Mouse (Mus musculus) heart, adult 2 months (tissue): ENCODE measurements at regions not wholly inside any gene's neighbourhood (a gene's known extent, or its start where the extent isn't known, plus 50 kb on each side); places are given as distances from the start of the nearest gene placed in this dataset.

Experiments
- DNase-seq, 2 experiments: peaks; one replicate each; pipeline ENCODE4 v3.0.0; 2021
- H3K27ac ChIP-seq: fragments of 200-600 bp; 2 replicates; pipeline ENCODE4 v1.8.1; 2022
- H3K27me3 ChIP-seq: fragments of 200-500 bp; 2 replicates; pipeline ENCODE4 v1.6.1; 2012; ENCODE audit warnings: mild to moderate bottlenecking, low read length, inconsistent platforms, mixed read lengths; ENCODE audit not compliant: control insufficient read depth, insufficient read depth
- H3K36me3 ChIP-seq: fragments of 200-500 bp; 2 replicates; pipeline ENCODE4 v1.6.1; 2012; ENCODE audit warnings: low read length, inconsistent platforms; ENCODE audit not compliant: control insufficient read depth, insufficient read depth
- H3K4me1 ChIP-seq: fragments of 200-500 bp; 2 replicates; pipeline ENCODE4 v1.6.1; 2011; ENCODE audit warnings: low read length; ENCODE audit not compliant: control insufficient read depth, insufficient read depth
- H3K4me3 ChIP-seq: fragments of 200-600 bp; 2 replicates; pipeline ENCODE4 v1.8.1; 2022
- H3K79me2 ChIP-seq: fragments of 200-500 bp; replicated peaks from 2 replicates; pipeline ENCODE4 v1.6.1; 2012; ENCODE audit warnings: mild to moderate bottlenecking, inconsistent platforms, low read length, moderate library complexity, mixed read lengths; ENCODE audit not compliant: control insufficient read depth, insufficient read depth
- H3K9ac ChIP-seq: fragments of 200-500 bp; 2 replicates; pipeline ENCODE4 v1.6.1; 2012; ENCODE audit warnings: low read depth, mild to moderate bottlenecking, control low read depth, inconsistent platforms, low read length, mixed read lengths
- CTCF ChIP-seq: fragments of 200-600 bp; IDR thresholded peaks from 2 replicates; pipeline ENCODE4 v1.8.1; 2022; ENCODE audit warnings: antibody characterized with exemption, mild to moderate bottlenecking, moderate library complexity
- EP300 ChIP-seq: fragments of 200-500 bp; IDR thresholded peaks from 2 replicates; pipeline ENCODE4 v1.6.1; 2011; ENCODE audit warnings: low read depth, low read length, control low read depth; ENCODE audit not compliant: insufficient read depth
- POLR2A ChIP-seq: fragments of 200-500 bp; IDR thresholded peaks from 2 replicates; pipeline ENCODE4 v1.6.1; 2011; ENCODE audit warnings: mild to moderate bottlenecking, low read depth, low read length, control low read depth; ENCODE audit not compliant: insufficient read depth
- WGBS: fragments of 180-500 bp; shearing (Covaris S2); methylation state at CpG from one replicate; pipeline ENCODE4 v1.1.7; 2018; 5-methylcytosine and 5-hydroxymethylcytosine counted together
- intact Hi-C: fragments of 180-260 bp; cut with DNase I; formaldehyde crosslinking; loops from one replicate; pipeline ENCODE4 v1.15.1; 2025

DNA sequence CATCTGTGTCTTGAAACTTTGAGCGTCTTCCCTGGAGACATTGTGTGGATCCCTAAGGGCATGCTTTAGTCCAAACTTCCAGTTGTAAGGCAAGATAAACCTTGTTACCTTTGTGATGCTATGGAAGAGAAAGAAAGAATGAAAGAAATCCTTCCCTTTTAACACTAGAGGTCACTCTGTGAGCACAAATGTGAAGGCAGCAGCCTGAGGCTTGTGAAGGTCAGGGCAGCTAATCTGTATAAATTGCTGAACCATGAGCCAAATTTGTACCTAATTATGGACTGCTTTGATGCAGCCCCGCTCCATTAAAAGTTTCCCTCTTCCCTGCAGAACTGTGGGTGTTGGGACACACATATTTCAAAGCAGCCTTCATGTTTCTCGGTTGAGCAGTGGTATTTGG, 204.4 kb downstream of the Fam169b start:
- intact Hi-C loops = no loop called here
- Histone ChIP-seq H3K27me3 (no peaks in the 10 kb centered on the region), H3K79me2 (no peaks in the 10 kb centered on the region), H3K4me1 (no peaks in the 10 kb centered on the region), H3K4me3 (no peak overlapping the region), H3K9ac (no peak overlapping the region), H3K27ac (no peak overlapping the region), H3K36me3 (no peaks in the 10 kb centered on the region)
- 63% methylated on average over 3 of the region's 3 CpGs for WGBS
- DNase-seq = no peak
- no peak for TF ChIP-seq EP300
- peak; percentile 57 for TF ChIP-seq CTCF

DNA sequence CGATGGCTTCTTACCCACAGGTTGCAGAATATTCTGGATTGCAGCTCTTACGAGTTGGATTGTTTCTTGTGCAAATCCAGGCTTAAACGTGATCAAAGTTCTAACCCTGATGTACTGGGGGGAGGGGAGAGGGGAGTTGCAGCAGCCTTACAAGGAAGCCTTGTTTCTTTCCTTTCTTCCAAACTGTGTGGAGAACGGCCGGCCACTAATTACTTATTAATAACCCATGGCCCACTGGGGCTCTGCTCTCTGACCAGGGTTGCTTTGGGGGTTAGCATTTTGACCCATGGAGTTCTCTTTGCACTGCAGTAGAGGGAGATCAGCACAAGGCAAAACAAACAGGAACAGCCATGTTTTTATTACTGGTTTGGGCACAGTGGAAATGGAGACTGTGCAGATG, 199.2 kb downstream of the Fam169b start:
- Histone ChIP-seq H3K9ac (no peak overlapping the region), H3K4me1 (no peaks in the 10 kb centered on the region), H3K36me3 (no peaks in the 10 kb centered on the region), H3K4me3 (no peak overlapping the region), H3K27me3 (no peaks in the 10 kb centered on the region), H3K79me2 (no peaks in the 10 kb centered on the region), H3K27ac (no peak overlapping the region)
- no peak for DNase-seq
- WGBS = 46% methylated on average over 5 of the region's 5 CpGs
- intact Hi-C loops = no loop called here
- TF ChIP-seq CTCF = no peak
- TF ChIP-seq EP300 = no peak
- TF ChIP-seq POLR2A = no peak

DNA sequence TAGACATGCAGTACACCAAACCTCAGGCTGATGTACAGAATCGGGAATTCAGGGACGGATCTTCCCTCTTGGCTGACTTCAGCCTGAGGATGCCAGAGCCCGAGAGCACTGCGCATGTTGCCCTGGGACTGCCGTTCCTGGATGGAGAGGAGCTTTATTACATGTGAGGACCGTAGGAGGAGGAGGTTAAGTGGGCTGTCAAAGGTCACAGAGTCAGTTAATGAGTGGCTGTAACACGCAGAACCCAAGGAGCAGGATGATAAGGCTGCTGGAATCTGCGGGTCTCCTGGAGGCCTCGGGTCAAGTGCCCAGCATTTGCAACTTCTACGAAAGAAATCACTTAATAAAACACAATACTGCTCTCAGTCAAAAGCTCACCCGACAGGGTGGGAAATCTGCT, 197.3 kb downstream of the Fam169b start:
- Histone ChIP-seq H3K27ac (no peak overlapping the region), H3K36me3 (no peaks in the 10 kb centered on the region), H3K4me3 (no peak overlapping the region), H3K27me3 (no peaks in the 10 kb centered on the region), H3K9ac (no peak overlapping the region), H3K4me1 (no peaks in the 10 kb centered on the region), H3K79me2 (no peaks in the 10 kb centered on the region)
- 53% methylated on average over 11 of the region's 11 CpGs for WGBS
- no peak for DNase-seq
- intact Hi-C loops = no loop called here
- TF ChIP-seq POLR2A (no peak), EP300 (no peak), CTCF (no peak)

DNA sequence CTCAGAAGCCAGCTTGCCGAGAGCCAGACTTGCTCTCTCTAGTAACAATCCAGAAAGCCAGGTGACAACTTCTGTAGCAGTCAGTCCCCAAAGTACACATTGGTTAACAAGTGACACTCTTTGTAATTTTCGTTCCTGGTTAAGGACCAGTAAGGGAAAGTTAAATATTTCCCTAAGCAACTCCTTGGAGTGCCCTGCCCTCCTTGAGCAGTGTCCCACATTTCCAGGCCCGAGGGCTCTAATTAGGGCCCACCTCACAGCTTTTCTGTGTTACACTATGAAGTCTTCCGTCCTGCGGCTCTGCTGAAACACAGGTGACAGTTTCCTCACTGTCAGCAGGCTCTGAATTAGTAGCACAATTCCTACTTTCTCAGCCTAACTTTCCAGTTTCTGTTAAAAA, 194.9 kb downstream of the Fam169b start:
- TF ChIP-seq EP300 (no peak), CTCF (no peak)
- Histone ChIP-seq H3K4me1 (no peaks in the 10 kb centered on the region), H3K36me3 (no peaks in the 10 kb centered on the region), H3K9ac (no peak overlapping the region), H3K79me2 (no peaks in the 10 kb centered on the region), H3K27ac (no peak overlapping the region), H3K27me3 (no peaks in the 10 kb centered on the region), H3K4me3 (no peak overlapping the region)
- DNase-seq = no peak
- intact Hi-C loops = no loop called here
- WGBS = 85% methylated on average over 5 of the region's 5 CpGs

DNA sequence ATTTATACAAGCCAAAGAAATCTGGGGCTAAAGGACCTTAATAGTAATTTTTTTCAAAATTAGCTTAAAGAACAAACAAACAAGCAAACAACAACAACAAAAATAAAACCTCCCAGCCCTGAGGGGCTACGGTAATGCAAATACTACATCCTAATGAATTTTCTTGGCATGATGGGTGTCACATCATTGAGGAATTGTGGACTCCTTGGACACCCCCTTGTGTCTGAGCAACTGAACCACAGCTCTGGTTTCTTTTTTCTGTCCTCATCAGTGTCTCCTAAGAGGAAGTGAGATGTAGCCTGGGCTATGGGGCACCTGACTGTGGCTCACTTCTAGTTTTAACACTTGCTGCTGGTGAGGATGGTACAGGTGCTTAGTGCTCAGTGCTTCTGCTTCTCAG, 184.2 kb downstream of the Fam169b start:
- TF ChIP-seq EP300 = no peak
- no peak for TF ChIP-seq CTCF
- no peak for TF ChIP-seq POLR2A
- H3K27me3 ChIP-seq = no peaks in the 10 kb centered on the region
- H3K79me2 ChIP-seq = no peaks in the 10 kb centered on the region

DNA sequence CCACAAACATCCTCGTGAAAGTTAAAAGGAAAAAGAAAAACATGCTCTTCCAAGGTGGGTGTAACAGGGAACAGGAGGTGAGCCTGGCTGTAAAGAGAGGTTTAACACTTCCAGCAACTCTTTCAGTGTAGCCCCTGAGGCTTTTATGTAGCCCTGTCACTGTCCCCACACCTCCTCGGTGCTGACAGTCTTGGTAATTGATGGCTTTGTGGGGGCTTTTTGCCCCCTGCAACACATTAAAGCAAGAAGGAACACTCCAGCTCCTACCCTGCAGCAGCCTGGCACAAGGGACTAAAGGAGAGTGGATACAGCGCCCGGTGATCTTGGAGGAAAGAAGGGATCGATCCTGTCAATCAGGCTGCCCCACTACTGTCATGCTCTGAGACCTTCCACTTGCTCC, 181.8 kb downstream of the Fam169b start:
- Histone ChIP-seq H3K27ac (no peak overlapping the region), H3K4me3 (no peak overlapping the region), H3K79me2 (no peaks in the 10 kb centered on the region), H3K9ac (no peak overlapping the region), H3K4me1 (no peaks in the 10 kb centered on the region), H3K27me3 (no peaks in the 10 kb centered on the region), H3K36me3 (no peaks in the 10 kb centered on the region)
- 31% methylated on average over 5 of the region's 5 CpGs for WGBS
- DNase-seq = no peak
- intact Hi-C loops = no loop called here
- TF ChIP-seq EP300 (no peak), CTCF (no peak), POLR2A (no peak)

More for the DNA sequence above, 184.2 kb downstream of the Fam169b start:
- no peak overlapping the region for H3K9ac ChIP-seq
- H3K27ac ChIP-seq = no peak overlapping the region
- H3K4me1 ChIP-seq = no peaks in the 10 kb centered on the region
- no peak overlapping the region for H3K4me3 ChIP-seq
- whole genome bisulfite sequencing = 87% methylated on average over 1 of the region's 1 CpGs
- no peaks in the 10 kb centered on the region for H3K36me3 ChIP-seq
- DNase-seq = no peak
- intact Hi-C loops = no loop called here

DNA sequence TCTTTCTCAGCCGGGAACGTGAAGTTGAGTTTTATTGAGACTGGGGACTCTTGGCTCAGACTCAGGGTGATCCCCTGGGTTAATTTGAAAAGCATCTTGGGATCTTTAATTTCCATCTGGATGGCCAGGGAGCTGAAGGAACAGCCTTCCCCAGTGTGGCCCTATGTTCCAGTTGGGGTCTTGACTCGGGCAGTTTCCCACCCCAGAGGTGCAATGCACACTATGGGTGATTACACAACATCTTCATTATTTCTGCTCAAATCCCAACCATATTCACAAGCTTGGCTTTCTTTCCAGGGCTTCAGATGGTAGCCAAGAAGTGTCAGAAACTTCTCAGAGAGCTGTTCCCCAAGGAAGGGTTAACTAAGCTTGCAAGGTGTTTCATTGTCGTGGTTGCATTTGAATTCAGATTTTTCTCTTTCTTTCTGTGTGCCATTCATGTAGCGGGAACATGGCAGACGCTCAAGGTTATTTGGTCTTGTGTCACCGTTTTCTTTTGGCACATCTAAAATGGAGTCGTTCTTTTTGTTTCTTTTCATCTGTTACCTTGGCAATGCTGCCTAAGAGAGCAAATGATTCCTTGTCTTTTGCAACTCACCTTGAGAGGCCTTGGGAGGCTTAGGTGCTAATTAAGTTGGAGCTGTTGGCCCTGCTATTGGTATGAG, 179.5 kb downstream of the Fam169b start:
- Histone ChIP-seq H3K4me1 (no peaks in the 10 kb centered on the region), H3K79me2 (no peaks in the 10 kb centered on the region), H3K36me3 (no peaks in the 10 kb centered on the region), H3K27me3 (no peaks in the 10 kb centered on the region), H3K9ac (no peak overlapping the region), H3K27ac (no peak overlapping the region), H3K4me3 (no peak overlapping the region)
- 85% methylated on average over 8 of the region's 8 CpGs for WGBS
- TF ChIP-seq POLR2A (no peak), CTCF (no peak), EP300 (no peak)
- intact Hi-C loops = no loop called here
- DNase-seq = no peak
